ENCODE assay signal across 12 mouse cellular contexts in the genomic region with DNA sequence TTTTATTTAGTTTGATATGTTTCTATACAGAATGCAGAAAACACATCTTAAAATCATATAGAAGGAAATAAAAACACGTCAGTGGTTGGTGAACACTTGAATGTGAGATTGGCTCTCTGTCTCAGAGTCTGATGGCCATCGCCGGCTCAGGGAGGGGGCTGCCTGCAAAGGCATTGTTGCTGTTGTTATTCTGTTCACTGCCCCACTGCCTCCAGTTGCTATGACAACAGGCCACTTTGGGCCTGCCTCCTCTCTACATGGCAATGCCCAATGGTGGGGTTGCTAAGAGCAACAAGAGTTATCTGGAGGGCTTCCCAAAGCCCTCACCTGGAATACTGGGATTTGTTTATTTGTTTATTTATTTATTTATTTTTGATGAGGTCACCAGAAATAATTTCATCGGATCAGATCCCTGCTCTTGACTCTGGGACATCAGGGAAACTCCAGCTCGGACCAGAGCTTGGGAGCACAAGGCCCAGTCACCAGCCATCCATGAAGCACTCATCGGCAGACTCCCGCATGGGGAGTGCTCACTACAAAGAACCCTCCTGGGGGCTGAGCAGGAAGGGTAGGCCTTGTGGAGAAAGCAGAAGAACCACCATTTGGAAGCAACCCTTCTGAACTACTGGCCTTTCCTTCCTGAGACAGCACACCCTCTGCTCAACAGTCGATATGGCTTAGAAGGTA. TPM values are rescaled to one million over a fixed set of nuclear protein-coding genes. Genes with fewer than 3 reads are reported as not detected.
DNase-seq lines count a peak whose midpoint lies in the region; ATAC-seq lines count a peak whose summit lies in the region.
"Had no signal": no experiment of that assay in that cellular context is flagged by ENCODE, and none has a peak within 500 bp of the region (broad histone marks: within the 10 kb centered on the region; RNA-seq: fewer than 3 reads in every experiment).

No protein-coding gene starts in this region.

- ATAC-seq in forebrain, embryonic 14.5 days: 0 out of 2 replicates have a peak, but pooled peaks have one; percentile 28
- peak; percentile 68 for ATAC-seq in midbrain, embryonic 12.5 days (ENCODE audit: low FRiP score, low read depth)
- ATAC-seq: CD4-positive, CD25-positive, alpha-beta regulatory T cell, adult 4 months; liver, embryonic 12.5 days had no signal

- H3K4me1 ChIP-seq in forebrain, embryonic 14.5 days (ENCODE audit: control insufficient read depth, insufficient read depth, low read length): peaks cover 15% of the 10 kb centered on the region
- H3K4me1 ChIP-seq in midbrain, embryonic 12.5 days: peaks cover 28% of the 10 kb centered on the region

- H3K9ac ChIP-seq in forebrain, embryonic 14.5 days (ENCODE audit: low read length): no peak overlapping the region
- no peak overlapping the region for H3K9ac ChIP-seq in midbrain, embryonic 12.5 days (replicated peaks)
- H3K9ac ChIP-seq: liver, embryonic 12.5 days had no signal

- H3K27me3 ChIP-seq in forebrain, embryonic 14.5 days (replicated peaks; ENCODE audit: control insufficient read depth, insufficient read depth, low read length): no peaks in the 10 kb centered on the region
- H3K27me3 ChIP-seq in midbrain, embryonic 12.5 days: no peaks in the 10 kb centered on the region
- H3K27me3 ChIP-seq: liver, embryonic 12.5 days had no signal

- DNase-seq in right cerebral cortex, postnatal 10 days (ENCODE audit: low spot score in 2 of 2): peak; percentile 70 to 77
- DNase-seq in right cerebral cortex, adult 18-20 months: no peak
- DNase-seq in forebrain, embryonic 14.5 days (ENCODE audit: low spot score): peak; percentile 74
- no peak for DNase-seq in lung, postnatal 14 days
- DNase-seq in cerebellum, adult 11-12 months: no peak
- DNase-seq in liver: no peak
- no peak for DNase-seq in cerebellum, adult 18-20 months
- DNase-seq: heart, postnatal 36 days had no signal

- peaks cover 30% of the 10 kb centered on the region for H3K36me3 ChIP-seq in forebrain, embryonic 14.5 days (ENCODE audit: control insufficient read depth, insufficient read depth, low read length)
- H3K36me3 ChIP-seq in midbrain, embryonic 12.5 days: peaks cover 38% of the 10 kb centered on the region

- H3K9me3 ChIP-seq in forebrain, embryonic 14.5 days (replicated peaks; ENCODE audit: control insufficient read depth, low read length): no peaks in the 10 kb centered on the region
- no peaks in the 10 kb centered on the region for H3K9me3 ChIP-seq in midbrain, embryonic 12.5 days
- H3K9me3 ChIP-seq: liver, embryonic 12.5 days had no signal

- WGBS in forebrain, embryonic 14.5 days: 42% methylated on average over 8 of the region's 8 CpGs
- WGBS in midbrain, embryonic 12.5 days: 40% methylated on average over 8 of the region's 8 CpGs

- no peak overlapping the region for H3K4me2 ChIP-seq in forebrain, embryonic 14.5 days (ENCODE audit: low read length)
- peak overlapping the region; percentile 19; the same call in 1 of the 2 replicates for H3K4me2 ChIP-seq in midbrain, embryonic 12.5 days (replicated peaks)
- H3K4me2 ChIP-seq: liver, embryonic 12.5 days had no signal

- H3K4me3 ChIP-seq in forebrain, embryonic 14.5 days (ENCODE audit: low read depth, low read length): no peak overlapping the region
- no peak overlapping the region for H3K4me3 ChIP-seq in midbrain, embryonic 12.5 days
- H3K4me3 ChIP-seq: liver, embryonic 12.5 days had no signal

- H3K27ac ChIP-seq in forebrain, embryonic 14.5 days (ENCODE audit: low read depth, low read length): peak overlapping the region; percentile 50; the same call in 1 of the 2 replicates
- peak overlapping the region; percentile 69 for H3K27ac ChIP-seq in midbrain, embryonic 12.5 days (replicated peaks)
- H3K27ac ChIP-seq: kidney, postnatal 0 days; liver, embryonic 12.5 days had no signal

RNA-seq across cellular contexts. Expression of gene Bsn, which starts 14.8 kb away (rescaled TPM):
- 5.3 and 6.6 TPM in 2 replicates for polyA plus RNA-seq in forebrain, embryonic 14.5 days (2014; fragmentation: Nextera tagmentation; extraction: Ambion mirVana)
- 4.4 and 5.0 TPM in 2 replicates for polyA plus RNA-seq in midbrain, embryonic 12.5 days (2016; fragmentation: Nextera tagmentation; extraction: Ambion mirVana)

RNA-seq across cellular contexts. Expression of gene Dag1, which starts 58.7 kb away (rescaled TPM):
- 42.0 and 49.6 TPM in 2 replicates for polyA plus RNA-seq in forebrain, embryonic 14.5 days (2014; fragmentation: Nextera tagmentation; extraction: Ambion mirVana)
- 64.7 and 67.0 TPM in 2 replicates for polyA plus RNA-seq in midbrain, embryonic 12.5 days (2016; fragmentation: Nextera tagmentation; extraction: Ambion mirVana)

Comparison
In these comparisons a context has a peak if more than half of its experiments do, and no peak if none do; other contexts are left out.
1. DNase-seq: peak in right cerebral cortex, postnatal 10 days (2 of 2) and forebrain, embryonic 14.5 days (single experiment); none in right cerebral cortex, adult 18-20 months (single experiment), lung, postnatal 14 days (single experiment), cerebellum, adult 11-12 months (single experiment), liver (single experiment) and cerebellum, adult 18-20 months (0 of 2).